Mouse (Mus musculus): ENCODE results near the gene D11Wsu47e. TPM values are rescaled to one million over a fixed set of nuclear protein-coding genes. Genes with fewer than 3 reads are reported as not detected.

D11Wsu47e gene
- polyA plus RNA-seq, 1 experiment: 7.4 TPM

- H3K4me3 ChIP-seq (ENCODE audit: extremely low read depth, insufficient read depth, insufficient read length): no peak overlapping the region
- no peaks in the 10 kb centered on the region for H3K27me3 ChIP-seq (ENCODE audit: control insufficient read depth, insufficient read depth, low read length)
- peaks cover 3% of the 10 kb centered on the region; the same call in 1 of the 2 replicates for H3K4me1 ChIP-seq (ENCODE audit: control insufficient read depth, insufficient read depth, insufficient read length)
- peaks cover 15% of the 10 kb centered on the region for H3K36me3 ChIP-seq (ENCODE audit: control insufficient read depth, insufficient read depth, low read length)
- TF ChIP-seq POLR2A (IDR thresholded peaks at IDR 0.05; ENCODE audit: low read depth, low read length) (no peak), CTCF (IDR thresholded peaks at IDR 0.05; ENCODE audit: extremely low read depth, insufficient read depth, insufficient read length, insufficient replicate concordance) (no peak)
- no peak for DNase-seq (ENCODE audit: low read depth in 1 of 2, low spot score in 2 of 2)
- H3K27ac ChIP-seq (ENCODE audit: insufficient read depth, low read length): no peak overlapping the region
- WGBS: 97% methylated on average over 21 of the region's 21 CpGs
Observed at GRCm38 (mm10) chr11:113729239-113729638, 45.0 kb downstream of the D11Wsu47e start.

DNA sequence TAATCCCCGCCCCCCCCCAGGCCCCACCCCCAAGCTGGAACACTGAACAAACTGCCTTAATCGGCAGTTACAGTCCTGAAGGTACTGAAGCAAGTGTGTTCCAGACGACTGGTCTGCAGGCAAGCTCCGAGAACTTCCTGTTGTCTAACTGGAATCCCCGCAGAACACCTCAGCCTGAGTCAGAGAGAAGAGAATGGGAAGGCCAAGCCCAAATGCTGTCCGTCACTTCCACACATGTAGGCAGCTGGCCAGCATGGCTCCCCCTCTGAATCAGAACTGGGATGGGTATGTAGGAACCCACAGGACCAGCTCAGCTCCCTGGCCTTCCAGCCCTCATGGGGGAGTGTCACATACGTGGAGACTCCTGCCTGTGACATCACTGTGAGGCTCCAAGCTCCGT is 45.7 kb downstream of the D11Wsu47e start:
- no peak for DNase-seq (ENCODE audit: low read depth in 1 of 2, low spot score in 2 of 2)
- WGBS: 72% methylated on average over 8 of the region's 8 CpGs
- Histone ChIP-seq H3K36me3 (ENCODE audit: control insufficient read depth, insufficient read depth, low read length) (peaks cover 15% of the 10 kb centered on the region), H3K27me3 (ENCODE audit: control insufficient read depth, insufficient read depth, low read length) (no peaks in the 10 kb centered on the region), H3K27ac (ENCODE audit: insufficient read depth, low read length) (no peak overlapping the region), H3K4me1 (ENCODE audit: control insufficient read depth, insufficient read depth, insufficient read length) (peaks cover 3% of the 10 kb centered on the region; the same call in 1 of the 2 replicates), H3K4me3 (ENCODE audit: extremely low read depth, insufficient read depth, insufficient read length) (no peak overlapping the region)
- no peak for TF ChIP-seq POLR2A (IDR thresholded peaks at IDR 0.05; ENCODE audit: low read depth, low read length)
- TF ChIP-seq CTCF (IDR thresholded peaks at IDR 0.05; ENCODE audit: extremely low read depth, insufficient read depth, insufficient read length, insufficient replicate concordance): no peak

DNA sequence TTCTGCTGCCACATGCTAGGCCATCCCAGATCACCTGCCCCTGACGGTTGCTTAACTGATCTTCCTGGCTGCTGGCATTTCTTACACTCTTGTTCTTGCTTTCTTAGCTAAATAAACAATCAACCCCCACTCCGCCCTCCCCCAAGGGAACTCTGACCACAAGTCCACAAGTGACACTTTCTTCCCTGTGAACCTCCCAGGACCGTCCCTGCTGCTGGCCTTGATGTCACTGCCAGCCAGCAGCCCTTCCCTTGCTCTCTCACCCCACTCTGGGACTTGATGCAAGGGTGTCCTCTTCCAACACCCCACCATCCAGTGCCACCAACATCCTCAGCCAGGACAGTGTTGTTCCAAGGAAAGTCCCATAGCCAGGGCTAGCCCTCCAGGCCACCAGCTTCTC is 46.7 kb downstream of the D11Wsu47e start:
- no peak for DNase-seq (ENCODE audit: low read depth in 1 of 2, low spot score in 2 of 2)
- no peak for TF ChIP-seq POLR2A (IDR thresholded peaks at IDR 0.05; ENCODE audit: low read depth, low read length)
- TF ChIP-seq CTCF (IDR thresholded peaks at IDR 0.05; ENCODE audit: extremely low read depth, insufficient read depth, insufficient read length, insufficient replicate concordance): no peak
- peaks cover 3% of the 10 kb centered on the region; the same call in 1 of the 2 replicates for H3K4me1 ChIP-seq (ENCODE audit: control insufficient read depth, insufficient read depth, insufficient read length)

DNA sequence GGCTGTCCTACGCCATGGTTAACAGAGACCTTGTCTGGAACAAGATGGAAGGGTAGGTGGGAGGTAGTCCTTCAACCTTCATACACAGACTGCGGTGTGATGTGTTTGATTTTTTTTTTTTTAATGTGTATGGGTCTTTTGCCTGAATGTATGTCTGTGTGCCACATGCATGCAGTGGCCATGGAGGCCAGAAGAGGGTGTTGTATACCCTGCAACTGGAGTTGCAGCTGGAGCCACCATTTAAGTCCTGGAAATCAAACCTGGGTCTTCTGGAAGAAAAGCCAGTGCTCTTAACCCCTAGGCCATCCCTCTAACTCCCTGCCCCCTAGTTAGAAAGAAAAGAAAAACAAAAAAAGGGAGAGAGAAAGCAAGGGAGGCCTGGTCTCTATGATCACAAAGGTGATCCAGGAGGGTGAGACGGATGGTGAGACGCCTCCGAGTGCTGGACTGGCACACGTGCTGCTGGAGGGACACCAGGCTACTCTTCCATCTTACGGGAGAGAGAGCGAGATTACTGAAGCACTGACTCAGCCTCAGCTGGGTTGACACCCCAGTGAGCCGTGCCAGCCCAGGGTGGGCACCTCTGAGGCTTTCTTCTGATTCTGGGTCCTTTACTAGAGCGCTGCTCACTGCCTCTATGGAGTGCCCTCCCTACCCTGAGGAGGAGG is 47.9 kb downstream of the D11Wsu47e start:
- Histone ChIP-seq H3K4me1 (ENCODE audit: control insufficient read depth, insufficient read depth, insufficient read length) (peaks cover 3% of the 10 kb centered on the region; the same call in 1 of the 2 replicates), H3K27me3 (ENCODE audit: control insufficient read depth, insufficient read depth, low read length) (no peaks in the 10 kb centered on the region), H3K4me3 (ENCODE audit: extremely low read depth, insufficient read depth, insufficient read length) (no peak overlapping the region), H3K36me3 (ENCODE audit: control insufficient read depth, insufficient read depth, low read length) (peaks cover 14% of the 10 kb centered on the region), H3K27ac (ENCODE audit: insufficient read depth, low read length) (no peak overlapping the region)
- no peak for DNase-seq (ENCODE audit: low read depth in 1 of 2, low spot score in 2 of 2)
- no peak for TF ChIP-seq POLR2A (IDR thresholded peaks at IDR 0.05; ENCODE audit: low read depth, low read length)
- TF ChIP-seq CTCF (IDR thresholded peaks at IDR 0.05; ENCODE audit: extremely low read depth, insufficient read depth, insufficient read length, insufficient replicate concordance): no peak
- 94% methylated on average over 10 of the region's 10 CpGs for WGBS

More for the DNA sequence above, 46.7 kb downstream of the D11Wsu47e start:
- Histone ChIP-seq H3K27me3 (ENCODE audit: control insufficient read depth, insufficient read depth, low read length) (no peaks in the 10 kb centered on the region), H3K4me3 (ENCODE audit: extremely low read depth, insufficient read depth, insufficient read length) (no peak overlapping the region), H3K27ac (ENCODE audit: insufficient read depth, low read length) (no peak overlapping the region), H3K36me3 (ENCODE audit: control insufficient read depth, insufficient read depth, low read length) (peaks cover 15% of the 10 kb centered on the region)
- WGBS: 86% methylated on average over 3 of the region's 3 CpGs

DNA sequence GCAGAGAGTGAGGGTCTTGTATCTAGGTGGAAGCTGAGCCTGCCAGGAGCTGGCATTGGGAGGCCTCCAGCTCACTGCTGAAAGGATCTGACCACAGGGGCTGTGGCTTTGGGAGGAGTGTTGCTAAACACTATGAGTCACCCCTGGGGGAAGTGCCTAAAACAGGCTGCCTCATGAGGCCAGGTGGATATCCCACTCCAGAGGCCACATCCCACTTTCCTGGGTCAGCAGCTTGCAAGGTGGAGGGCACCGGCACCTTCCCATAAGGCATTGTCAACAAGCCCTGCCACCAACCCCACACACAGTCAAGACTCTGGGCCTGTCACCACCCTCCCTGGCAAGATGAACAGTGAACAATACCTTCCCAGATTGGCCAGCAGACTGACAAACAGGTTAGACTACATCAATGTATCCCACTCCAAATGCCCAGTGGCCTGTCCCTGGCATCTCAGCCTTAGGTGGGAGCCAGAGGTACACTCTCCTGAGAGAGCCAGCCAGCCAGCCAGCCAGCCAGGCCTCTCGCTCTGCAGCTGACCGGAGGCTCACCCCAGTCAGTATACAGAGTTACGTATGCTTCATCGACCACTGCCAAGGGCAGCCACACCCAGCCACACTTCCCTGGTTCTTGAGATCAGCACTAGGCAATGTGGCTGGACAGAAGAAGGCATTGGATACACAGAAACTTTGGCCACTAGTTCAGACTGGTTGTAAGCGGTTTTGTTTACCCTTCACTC is 49.6 kb downstream of the D11Wsu47e start:
- peaks cover 9% of the 10 kb centered on the region; the same call in 1 of the 2 replicates for H3K4me1 ChIP-seq (ENCODE audit: control insufficient read depth, insufficient read depth, insufficient read length)
- WGBS: 69% methylated on average over 6 of the region's 6 CpGs

GRCm38 (mm10) chr11:113735151-113735550 is 50.9 kb downstream of the D11Wsu47e start:
- no peak for TF ChIP-seq CTCF (IDR thresholded peaks at IDR 0.05; ENCODE audit: extremely low read depth, insufficient read depth, insufficient read length, insufficient replicate concordance)
- no peak for TF ChIP-seq POLR2A (IDR thresholded peaks at IDR 0.05; ENCODE audit: low read depth, low read length)
- no peak for DNase-seq (ENCODE audit: low read depth in 1 of 2, low spot score in 2 of 2)
- 93% methylated on average over 6 of the region's 6 CpGs for WGBS
- Histone ChIP-seq H3K4me1 (ENCODE audit: control insufficient read depth, insufficient read depth, insufficient read length) (peaks cover 9% of the 10 kb centered on the region; the same call in 1 of the 2 replicates), H3K27me3 (ENCODE audit: control insufficient read depth, insufficient read depth, low read length) (no peaks in the 10 kb centered on the region), H3K4me3 (ENCODE audit: extremely low read depth, insufficient read depth, insufficient read length) (no peak overlapping the region), H3K36me3 (ENCODE audit: control insufficient read depth, insufficient read depth, low read length) (no peaks in the 10 kb centered on the region), H3K27ac (ENCODE audit: insufficient read depth, low read length) (no peak overlapping the region)

More for the DNA sequence above, 49.6 kb downstream of the D11Wsu47e start:
- DNase-seq (ENCODE audit: low read depth in 1 of 2, low spot score in 2 of 2): no peak
- TF ChIP-seq CTCF (IDR thresholded peaks at IDR 0.05; ENCODE audit: extremely low read depth, insufficient read depth, insufficient read length, insufficient replicate concordance): no peak
- no peak for TF ChIP-seq POLR2A (IDR thresholded peaks at IDR 0.05; ENCODE audit: low read depth, low read length)
- Histone ChIP-seq H3K36me3 (ENCODE audit: control insufficient read depth, insufficient read depth, low read length) (peaks cover 5% of the 10 kb centered on the region), H3K4me3 (ENCODE audit: extremely low read depth, insufficient read depth, insufficient read length) (no peak overlapping the region), H3K27me3 (ENCODE audit: control insufficient read depth, insufficient read depth, low read length) (no peaks in the 10 kb centered on the region), H3K27ac (ENCODE audit: insufficient read depth, low read length) (no peak overlapping the region)
